Mouse (Mus musculus) kidney, postnatal 0 days (tissue): ENCODE measurements around the gene Catsper2. TPM values are rescaled to one million over a fixed set of nuclear protein-coding genes. Genes with fewer than 3 reads are reported as not detected.

Experiments
- ATAC-seq: fragments of 200-750 bp; cut with Nextera tagmentation; replicated peaks from 2 replicates; pipeline ENCODE4 v1.8.0; 2017; ENCODE audit warnings: low read depth, moderate number of reproducible peaks, moderate TSS enrichment, moderate library complexity; ENCODE audit not compliant: low FRiP score
- DNase-seq: peaks from one replicate; pipeline ENCODE4 v3.0.0-alpha.2; 2016; ENCODE audit warnings: low spot score
- H3K27ac ChIP-seq: fragments of 300-500 bp; sonication (generic); 2 replicates; pipeline ENCODE4 v1.5.1; 2014; ENCODE audit warnings: mild to moderate bottlenecking
- H3K27me3 ChIP-seq: fragments of 300-500 bp; sonication (generic); 2 replicates; pipeline ENCODE4 v1.6.1; 2014; ENCODE audit warnings: low read length, mixed read lengths; ENCODE audit not compliant: insufficient read depth
- H3K36me3 ChIP-seq: fragments of 300-500 bp; sonication (generic); 2 replicates; pipeline ENCODE4 v1.6.1; 2014; ENCODE audit warnings: low read length, mixed read lengths; ENCODE audit not compliant: insufficient read depth
- H3K4me1 ChIP-seq: fragments of 300-500 bp; sonication (generic); replicated peaks from 2 replicates; pipeline ENCODE4 v1.6.1; 2014; ENCODE audit warnings: antibody characterized with exemption, low read length, mixed read lengths; ENCODE audit not compliant: insufficient read depth
- H3K4me2 ChIP-seq: fragments of 300-500 bp; sonication (generic); 2 replicates; pipeline ENCODE4 v1.6.1; 2014; ENCODE audit warnings: mild to moderate bottlenecking, low read length, moderate library complexity, mixed read lengths
- H3K4me3 ChIP-seq: fragments of 300-500 bp; sonication (generic); replicated peaks from 2 replicates; pipeline ENCODE4 v1.5.1; 2014; ENCODE audit warnings: low read depth, low read length
- H3K9ac ChIP-seq: fragments of 300-500 bp; sonication (generic); 2 replicates; pipeline ENCODE4 v1.6.1; 2014; ENCODE audit warnings: low read depth, low read length
- H3K9me3 ChIP-seq: fragments of 300-500 bp; sonication (generic); replicated peaks from 2 replicates; pipeline ENCODE4 v1.6.1; 2016; ENCODE audit warnings: low read length, inconsistent platforms, mixed read lengths
- CTCF ChIP-seq: IDR thresholded peaks from 2 replicates; pipeline ENCODE4 v1.5.1; 2016; ENCODE audit warnings: antibody characterized with exemption, low read depth, mild to moderate bottlenecking, moderate library complexity
- WGBS: fragments of 180-500 bp; shearing (Covaris S2); extraction: QIAGEN DNeasy Blood & Tissue Kit; methylation state at CpG from one replicate; pipeline ENCODE4 v1.1.7; 2014; 5-methylcytosine and 5-hydroxymethylcytosine counted together
- polyA plus RNA-seq: library from polyadenylated mRNA; unstranded; fragments of >200 nt; fragmentation: Nextera tagmentation; extraction: Ambion mirVana; gene quantifications from 2 replicates; pipeline ENCODE4 v1.2.1, GENCODE M21; 2015

Catsper2 gene
- polyA plus RNA-seq, 1 experiment from 2014 or later, result 2.4 TPM

DNA sequence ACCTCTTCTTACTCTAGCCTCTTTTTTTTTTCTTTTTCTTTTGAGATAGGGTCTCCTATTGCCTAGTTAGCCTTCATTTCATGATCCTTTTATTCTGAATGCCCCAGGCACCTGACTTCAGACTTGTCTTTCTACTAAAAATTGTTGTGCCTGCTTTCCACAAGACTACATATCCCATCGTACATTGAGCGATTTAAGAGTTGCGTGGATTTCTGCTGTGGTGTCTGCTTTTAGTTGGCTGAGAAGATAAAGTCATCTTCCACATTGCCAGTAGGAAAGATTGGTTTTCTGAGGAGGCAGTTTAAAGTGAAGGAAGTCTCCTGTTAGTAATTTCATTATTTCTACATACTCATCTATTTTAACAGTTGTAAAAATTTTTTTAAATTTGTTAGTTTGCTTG is 2.0 kb upstream of the Catsper2 start:
- Histone ChIP-seq H3K9me3 (no peaks in the 10 kb centered on the region), H3K27ac (no peak overlapping the region), H3K36me3 (peaks cover 17% of the 10 kb centered on the region; the same call in 1 of the 2 replicates), H3K4me1 (peaks cover 15% of the 10 kb centered on the region; the same call in 1 of the 2 replicates), H3K9ac (no peak overlapping the region), H3K4me3 (0 out of 2 replicates have a peak overlapping the region, but pooled peaks have one; percentile 11), H3K27me3 (no peaks in the 10 kb centered on the region), H3K4me2 (peak overlapping the region; percentile 67)
- ATAC-seq (no peak), DNase-seq (no peak)
- TF ChIP-seq CTCF, result no peak
- 66% methylated on average over 3 of the region's 3 CpGs for WGBS

DNA sequence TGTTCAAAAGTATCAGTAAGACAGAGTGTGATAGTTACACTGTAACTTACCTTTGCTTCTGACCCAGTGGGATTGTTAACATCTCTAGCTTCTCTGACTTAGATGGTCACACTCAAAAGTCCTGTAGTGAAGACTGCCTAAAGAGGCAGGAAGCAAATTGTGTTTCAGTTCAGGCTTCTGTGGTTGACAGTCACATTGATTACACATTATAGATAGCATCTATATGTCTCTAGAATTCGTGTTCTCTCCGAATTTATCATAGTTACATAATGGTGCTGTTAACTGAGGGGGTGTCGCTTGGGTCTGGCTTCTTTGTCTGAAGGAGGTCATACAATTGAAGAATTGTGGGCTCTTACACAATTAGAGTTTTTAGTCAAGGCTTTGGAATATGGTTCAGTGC is 1.5 kb upstream of the Catsper2 start:
- DNase-seq (no peak), ATAC-seq (no peak)
- 39% methylated on average over 3 of the region's 3 CpGs for WGBS
- H3K36me3 ChIP-seq, result peaks cover 17% of the 10 kb centered on the region; the same call in 1 of the 2 replicates
- peaks cover 15% of the 10 kb centered on the region; the same call in 1 of the 2 replicates for H3K4me1 ChIP-seq
- TF ChIP-seq CTCF, result no peak
- no peaks in the 10 kb centered on the region for H3K27me3 ChIP-seq
- H3K9me3 ChIP-seq, result no peaks in the 10 kb centered on the region
- peak overlapping the region; percentile 97 for H3K4me3 ChIP-seq
- H3K9ac ChIP-seq, result peak overlapping the region; percentile 99; the same call in 1 of the 2 replicates
- H3K4me2 ChIP-seq, result peak overlapping the region; percentile 67
- H3K27ac ChIP-seq, result no peak overlapping the region

DNA sequence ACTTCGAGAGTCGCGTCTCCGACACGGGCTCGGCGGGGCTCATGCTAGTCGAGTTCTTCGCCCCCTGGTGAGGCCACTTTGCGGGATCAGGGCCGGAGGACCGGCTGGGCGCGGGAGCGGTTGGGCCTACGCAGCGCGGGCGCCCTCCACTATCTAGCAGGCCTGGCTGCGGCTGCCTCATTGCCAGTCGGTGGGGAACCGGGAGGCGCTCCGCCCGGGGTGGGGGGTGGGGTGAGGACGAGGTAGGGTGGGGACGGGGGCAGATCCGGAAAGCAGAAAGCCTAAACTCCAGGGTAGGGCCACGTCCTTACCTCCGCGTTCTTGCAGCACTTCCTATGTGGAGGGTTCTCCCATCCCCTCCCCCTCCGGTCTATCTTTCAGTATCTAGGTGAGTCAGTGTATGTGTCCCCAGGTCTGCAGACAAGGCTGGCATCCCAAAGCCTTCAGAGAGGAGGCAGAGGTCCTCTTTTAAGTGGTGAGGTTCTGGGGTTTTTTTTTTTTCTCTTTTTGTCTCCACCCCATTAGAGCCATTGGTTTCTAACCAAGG is 620 bp upstream of the Catsper2 start:
- DNase-seq, result peak; percentile 47
- Histone ChIP-seq H3K4me2 (peak overlapping the region; percentile 67), H3K9me3 (no peaks in the 10 kb centered on the region), H3K4me3 (peak overlapping the region; percentile 97), H3K4me1 (peaks cover 15% of the 10 kb centered on the region; the same call in 1 of the 2 replicates), H3K27ac (peak overlapping the region; percentile 99), H3K27me3 (no peaks in the 10 kb centered on the region), H3K9ac (peak overlapping the region; percentile 99), H3K36me3 (peaks cover 13% of the 10 kb centered on the region; the same call in 1 of the 2 replicates)
- peak; percentile 41 for ATAC-seq
- WGBS, result under 1% methylated on average over 32 of the region's 32 CpGs
- TF ChIP-seq CTCF, result no peak

DNA sequence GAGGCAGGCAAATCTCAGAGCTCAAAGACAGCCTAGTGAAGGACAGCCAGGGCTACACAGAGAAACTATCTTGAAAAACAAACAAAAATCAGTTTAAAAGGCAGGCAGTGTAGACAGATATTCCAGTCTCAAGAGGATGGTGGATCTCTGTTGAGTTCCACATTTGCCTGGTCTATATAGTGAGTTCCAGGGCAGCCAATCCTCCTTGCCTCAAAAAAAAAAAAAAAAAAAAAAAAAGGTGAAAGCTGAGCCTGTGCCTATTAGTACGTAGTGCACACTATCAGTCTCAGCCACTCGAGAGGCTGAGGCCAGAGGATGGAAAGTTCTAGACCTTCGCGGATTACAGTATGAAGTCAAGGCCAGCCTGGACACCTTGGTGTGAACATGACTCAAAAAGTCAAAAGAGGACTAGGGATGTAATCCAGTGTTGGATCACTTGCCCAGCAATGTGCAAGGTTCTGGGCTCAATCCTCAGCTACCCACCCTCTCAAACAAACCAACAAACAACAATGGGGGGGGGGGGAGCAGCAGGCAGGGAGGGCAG is 677 bp downstream of the Catsper2 start:
- H3K4me1 ChIP-seq, result peaks cover 15% of the 10 kb centered on the region; the same call in 1 of the 2 replicates
- ATAC-seq (no peak; the same call in 1 of the 2 replicates), DNase-seq (no peak)
- peak overlapping the region; percentile 67 for H3K4me2 ChIP-seq
- no peak for TF ChIP-seq CTCF
- peak overlapping the region; percentile 97 for H3K4me3 ChIP-seq
- H3K9ac ChIP-seq, result peak overlapping the region; percentile 99
- H3K27ac ChIP-seq, result peak overlapping the region; percentile 99
- H3K27me3 ChIP-seq, result no peaks in the 10 kb centered on the region
- 0 out of 2 replicates have a peak, but pooled peaks cover 4% of the 10 kb centered on the region for H3K36me3 ChIP-seq
- WGBS, result 18% methylated on average over 4 of the region's 4 CpGs
- H3K9me3 ChIP-seq, result no peaks in the 10 kb centered on the region

DNA sequence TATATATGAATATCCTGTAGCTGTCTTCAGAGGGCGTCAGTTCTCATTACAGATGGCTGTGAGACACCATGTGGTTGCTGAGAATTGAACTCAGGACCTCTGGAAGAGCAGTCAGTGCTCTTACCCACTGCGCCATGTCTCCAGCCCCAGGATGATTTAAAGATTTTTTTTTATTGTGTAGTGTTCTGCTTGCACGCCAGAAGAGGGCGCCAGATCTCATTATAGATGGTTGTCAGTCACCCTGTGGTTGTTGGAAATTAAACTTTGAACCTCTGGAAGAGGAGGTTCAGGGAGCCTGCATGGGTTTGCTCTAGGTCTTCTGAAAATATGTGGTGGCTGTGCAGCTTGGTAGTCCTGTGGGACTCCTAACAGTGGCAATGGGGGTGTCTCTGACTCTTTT is 5.4 kb downstream of the Catsper2 start:
- peak; percentile 59 for TF ChIP-seq CTCF
- Histone ChIP-seq H3K4me2 (no peak overlapping the region), H3K27ac (no peak overlapping the region), H3K4me3 (no peak overlapping the region), H3K36me3 (no peaks in the 10 kb centered on the region), H3K27me3 (no peaks in the 10 kb centered on the region), H3K9me3 (no peaks in the 10 kb centered on the region), H3K9ac (no peak overlapping the region), H3K4me1 (no peaks in the 10 kb centered on the region)
- ATAC-seq (no peak), DNase-seq (peak; percentile 46)
- 40% methylated on average over 4 of the region's 4 CpGs for WGBS

DNA sequence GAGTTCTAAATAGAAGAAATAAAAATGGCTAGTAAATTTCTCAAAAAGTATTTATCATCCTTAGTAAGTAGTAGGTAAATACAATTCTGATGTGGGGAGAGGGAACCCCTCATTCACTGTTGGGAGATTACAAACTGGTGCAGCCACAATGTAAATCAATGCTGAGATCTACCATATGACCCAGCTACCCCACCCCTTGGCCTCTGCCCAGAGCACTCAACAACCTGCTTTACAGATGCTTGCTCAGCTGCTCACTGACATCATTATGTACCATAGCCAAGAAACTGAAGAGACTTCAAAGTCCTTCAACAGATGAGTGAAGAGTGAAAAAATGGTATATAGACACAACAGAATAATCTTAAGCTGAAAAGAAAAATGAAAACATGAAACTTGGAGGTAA is 10.3 kb downstream of the Catsper2 start:
- DNase-seq (no peak), ATAC-seq (no peak)
- H3K27ac ChIP-seq, result no peak overlapping the region
- H3K27me3 ChIP-seq, result no peaks in the 10 kb centered on the region
- H3K36me3 ChIP-seq, result no peaks in the 10 kb centered on the region
- H3K4me2 ChIP-seq, result no peak overlapping the region
- H3K9ac ChIP-seq, result no peak overlapping the region
- H3K4me1 ChIP-seq, result no peaks in the 10 kb centered on the region
- TF ChIP-seq CTCF, result no peak
- H3K4me3 ChIP-seq, result no peak overlapping the region
- no peaks in the 10 kb centered on the region for H3K9me3 ChIP-seq
